Mouse (Mus musculus): ENCODE data around the gene Pi4k2a.

DNA sequence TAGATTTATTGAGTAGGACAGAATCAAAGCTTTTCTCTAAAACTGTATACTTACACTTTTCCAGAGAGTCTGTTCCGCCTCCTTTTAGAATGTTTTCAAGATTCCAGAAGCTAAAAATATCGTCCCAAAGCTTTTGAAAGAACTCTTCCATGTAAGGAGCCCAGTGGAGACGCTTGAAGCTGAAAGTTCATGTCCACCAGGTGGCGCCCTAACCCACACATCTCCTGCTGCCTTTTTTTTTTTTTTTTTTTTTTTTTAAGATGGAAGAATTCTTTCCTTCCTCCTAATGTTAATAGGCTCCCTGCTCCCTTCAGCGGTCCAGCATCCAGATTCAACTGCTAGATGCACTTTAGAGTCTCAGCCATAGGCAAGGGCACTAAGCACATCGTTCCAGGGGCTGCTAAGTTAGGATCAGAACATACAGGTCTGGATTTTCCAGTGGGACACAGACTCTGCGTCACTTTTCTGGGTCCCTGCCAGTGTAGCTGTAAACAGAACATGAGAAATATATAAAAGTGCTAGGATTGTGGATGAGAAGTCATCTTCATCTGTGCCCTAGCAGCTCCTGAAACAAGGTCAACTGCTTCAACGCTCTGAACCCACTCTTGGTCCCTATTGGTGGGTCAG, 54.4 kb downstream of the Pi4k2a start:
- TF ChIP-seq ZC3H11A (IDR thresholded peaks at IDR 0.05; ENCODE audit: borderline replicate concordance, low read depth, low read length) (no peak), MAFK (IDR thresholded peaks at IDR 0.05; ENCODE audit: insufficient read depth, low read depth, low read length) (peak; percentile 46; the same call in 1 of the 2 replicates), HCFC1 (IDR thresholded peaks at IDR 0.05; ENCODE audit: borderline replicate concordance, insufficient read depth, low read length) (no peak; the same call in 1 of the 2 replicates), CHD2 (IDR thresholded peaks at IDR 0.05; ENCODE audit: low read depth, low read length) (no peak)

Measured in ES-E14 (cell line).